Mouse (Mus musculus) retina, postnatal 7 days (tissue): ENCODE results near the gene Zcrb1.
A peak's percentile ranks its signal among the peaks of the same experiment; 100 is the strongest.
"Not testable (repeated sequence)": the region's sequence is repeated elsewhere in the genome, so short reads cannot be mapped to it uniquely, and the experiment has no call there.

Source experiments
- DNase-seq: peaks from one replicate; pipeline ENCODE4 v3.0.0-alpha.2; 2012; ENCODE audit warnings: low read depth, low spot score

The Zcrb1 gene

GRCm38 (mm10) chr15:93397826-93398698, at the start of gene Zcrb1, which contains the start of gene Pphln1:
Zcrb1 (minus strand) TSS chr15:93398334.
Pphln1 (plus strand) TSS chr15:93398350.
- DNase-seq: peak; percentile 83

- DNase-seq: no peak
These were observed 45.5 kb upstream of the Zcrb1 start for GRCm38 (mm10) chr15:93443676-93444075.

- no peak for DNase-seq
These were observed 44.1 kb upstream of the Zcrb1 start for GRCm38 (mm10) chr15:93442271-93442670.

GRCm38 (mm10) chr15:93438663-93439062, 40.5 kb upstream of the Zcrb1 start:
- peak; percentile 50 for DNase-seq

- DNase-seq: no peak
These were observed 37.9 kb upstream of the Zcrb1 start for GRCm38 (mm10) chr15:93435998-93436397.

GRCm38 (mm10) chr15:93433811-93434210, 35.7 kb upstream of the Zcrb1 start:
- no peak for DNase-seq

- no peak for DNase-seq
These were observed 24.4 kb upstream of the Zcrb1 start for GRCm38 (mm10) chr15:93422537-93422936.

GRCm38 (mm10) chr15:93420596-93420995, 22.5 kb upstream of the Zcrb1 start:
- DNase-seq: no peak

GRCm38 (mm10) chr15:93416300-93416699, 18.2 kb upstream of the Zcrb1 start:
- DNase-seq: no peak

- no peak for DNase-seq
These were observed 16.3 kb upstream of the Zcrb1 start for GRCm38 (mm10) chr15:93414456-93414855.

GRCm38 (mm10) chr15:93412445-93412844, 14.3 kb upstream of the Zcrb1 start:
- DNase-seq: no peak

- no peak for DNase-seq
These were observed 8.4 kb upstream of the Zcrb1 start for GRCm38 (mm10) chr15:93406492-93406891.

- no peak for DNase-seq
These were observed 7.4 kb upstream of the Zcrb1 start for GRCm38 (mm10) chr15:93405446-93405986.

- no peak for DNase-seq
These were observed 6.7 kb upstream of the Zcrb1 start for GRCm38 (mm10) chr15:93404849-93405248.

GRCm38 (mm10) chr15:93402730-93403129, 4.6 kb upstream of the Zcrb1 start:
- no peak for DNase-seq

- DNase-seq: no peak
These were observed 3.3 kb upstream of the Zcrb1 start for GRCm38 (mm10) chr15:93401446-93401845.

GRCm38 (mm10) chr15:93398699-93399540, 786 bp upstream of the Zcrb1 start:
- no peak for DNase-seq

GRCm38 (mm10) chr15:93397269-93397668, 865 bp downstream of the Zcrb1 start:
- DNase-seq: no peak

GRCm38 (mm10) chr15:93381337-93381736, 16.8 kb downstream of the Zcrb1 start:
- no peak for DNase-seq

GRCm38 (mm10) chr15:93379177-93379576, 19.0 kb downstream of the Zcrb1 start:
- DNase-seq: no peak

- no peak for DNase-seq
These were observed 22.4 kb downstream of the Zcrb1 start for GRCm38 (mm10) chr15:93375696-93376095.

GRCm38 (mm10) chr15:93372525-93373119, 25.5 kb downstream of the Zcrb1 start:
- DNase-seq: not testable (repeated sequence)
